Mouse (Mus musculus) gastrocnemius, adult 2 months (tissue): Measurements from ENCODE around the gene Dazap2. TPM values are rescaled to one million over a fixed set of nuclear protein-coding genes. Genes with fewer than 3 reads are reported as not detected.
A peak's percentile ranks its signal among the peaks of the same experiment; 100 is the strongest.
"Not testable (repeated sequence)": the region's sequence is repeated elsewhere in the genome, so short reads cannot be mapped to it uniquely, and the experiment has no call there.

Experiments
- DNase-seq: peaks from one replicate; pipeline ENCODE4 v3.0.0; 2022
- H3K27ac ChIP-seq: fragments of 200-600 bp; 2 replicates; pipeline ENCODE4 v1.8.1; 2022; ENCODE audit warnings: mild to moderate bottlenecking
- H3K4me3 ChIP-seq: fragments of 200-600 bp; 2 replicates; pipeline ENCODE4 v1.8.1; 2022; ENCODE audit warnings: mild to moderate bottlenecking, moderate library complexity
- CTCF ChIP-seq: fragments of 200-600 bp; IDR thresholded peaks from 2 replicates; pipeline ENCODE4 v1.8.1; 2022; ENCODE audit warnings: antibody characterized with exemption, mild to moderate bottlenecking, moderate library complexity
- intact Hi-C: fragments of 180-260 bp; cut with DNase I; formaldehyde crosslinking; loops from one replicate; pipeline ENCODE4 v1.15.1; 2025
- total RNA-seq, 2 experiments: library from RNA; stranded (reverse); gene quantifications; 2 replicates each; pipeline ENCODE4 v1.2.3; 2021

Gene Dazap2
- total RNA-seq, 2 experiments from 2014 or later, result 61.3 to 72.4 TPM

DNA sequence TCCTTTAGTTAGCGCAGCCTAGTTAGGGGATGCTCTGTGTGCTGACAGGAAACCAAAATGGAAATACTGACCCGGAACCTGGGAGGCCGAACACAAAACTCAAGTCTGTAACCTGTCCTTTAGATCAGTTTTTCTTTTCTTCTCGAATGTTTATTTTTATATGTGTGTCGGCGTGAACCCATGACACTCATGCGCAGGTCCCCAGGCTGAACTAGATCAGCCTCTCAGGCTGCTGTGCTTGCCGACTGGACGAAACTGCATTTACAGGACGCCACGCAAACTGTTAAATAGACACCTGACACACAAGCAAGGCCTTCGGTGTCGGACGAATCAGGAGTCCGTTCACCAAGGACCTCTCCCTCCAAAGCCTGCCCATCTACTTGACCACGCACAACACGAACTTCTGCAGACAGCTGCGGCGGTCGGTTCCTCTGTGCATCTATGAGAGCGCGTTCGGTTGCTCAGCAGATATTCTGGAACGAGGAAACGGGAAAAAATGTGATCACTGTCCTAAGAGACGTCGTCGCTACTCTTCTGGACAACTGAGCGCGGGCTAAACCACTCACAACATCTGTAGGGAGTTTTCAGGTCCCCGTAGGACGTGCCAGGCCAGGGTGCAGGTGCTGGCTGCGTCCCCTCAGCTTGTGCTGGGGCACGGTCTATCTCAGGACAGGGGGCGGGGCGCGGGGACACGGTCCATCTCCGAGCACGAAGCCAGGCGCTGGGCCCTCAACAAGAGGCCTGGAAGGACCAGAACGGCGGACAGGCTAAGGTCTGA lies 742 bp upstream of the Dazap2 start:
- H3K27ac ChIP-seq, result peak overlapping the region; percentile 100
- intact Hi-C loops, result loop anchor here (5.0 to 10.0 kb wide), 4 partner anchors 62 to 1460 kb away; partner anchors contain the start of genes Eif4b, Letmd1 and Tfcp2
- DNase-seq, result no peak
- no peak for TF ChIP-seq CTCF
- peak overlapping the region; percentile 90 for H3K4me3 ChIP-seq

DNA sequence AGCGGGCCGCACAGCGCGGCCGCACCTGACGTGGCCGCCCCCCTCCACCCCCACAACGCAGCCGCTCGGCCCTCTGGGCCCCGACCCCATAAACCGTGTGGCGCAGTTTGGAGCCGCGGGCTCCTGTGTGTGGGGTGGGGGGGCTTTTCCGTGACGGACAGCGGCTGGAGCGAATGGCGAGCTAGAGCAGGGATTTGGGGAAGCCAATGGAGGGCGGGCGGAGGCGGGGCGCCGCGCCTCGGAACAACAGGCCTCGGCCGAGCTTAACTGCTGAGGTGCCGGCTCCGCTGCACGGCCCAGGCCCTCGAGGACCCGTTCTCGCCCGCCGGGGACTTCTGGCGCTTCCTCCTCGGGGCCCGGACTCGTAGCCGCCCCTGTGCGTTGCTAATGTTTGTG lies 674 bp downstream of the Dazap2 start:
- no peak for TF ChIP-seq CTCF
- DNase-seq, result peak; percentile 96
- H3K4me3 ChIP-seq, result peak overlapping the region; percentile 90
- intact Hi-C loops, result loop anchor here (5.0 to 10.0 kb wide), 3 partner anchors 151 to 1459 kb away; partner anchors contain the start of genes Eif4b, Larp4 and Letmd1
- H3K27ac ChIP-seq, result peak overlapping the region; percentile 100

DNA sequence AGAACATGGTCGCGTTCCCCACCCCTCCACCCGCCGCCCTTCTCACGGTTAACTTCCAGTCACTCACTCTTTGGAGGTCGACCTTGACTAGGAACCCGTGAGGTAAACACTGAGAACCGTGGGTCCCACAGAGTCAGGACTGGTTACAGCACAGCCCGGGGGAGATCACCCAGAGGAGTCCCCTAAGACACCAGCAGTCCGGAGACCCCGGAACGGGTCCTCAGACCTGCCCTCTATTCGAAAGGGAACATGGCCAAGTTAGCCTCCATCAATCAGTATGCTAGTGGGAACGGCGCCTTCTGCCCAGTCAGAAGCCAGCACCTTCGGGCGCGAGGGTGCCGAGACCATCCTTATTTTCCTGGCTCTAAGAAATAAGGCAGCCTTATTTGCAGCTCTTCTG lies 1.1 kb downstream of the Dazap2 start:
- intact Hi-C loops, result loop anchor here (5.0 to 10.0 kb wide), 3 partner anchors 151 to 1459 kb away; partner anchors contain the start of genes Eif4b, Larp4 and Letmd1
- no peak for DNase-seq
- H3K27ac ChIP-seq, result peak overlapping the region; percentile 100
- H3K4me3 ChIP-seq, result peak overlapping the region; percentile 90
- no peak for TF ChIP-seq CTCF

DNA sequence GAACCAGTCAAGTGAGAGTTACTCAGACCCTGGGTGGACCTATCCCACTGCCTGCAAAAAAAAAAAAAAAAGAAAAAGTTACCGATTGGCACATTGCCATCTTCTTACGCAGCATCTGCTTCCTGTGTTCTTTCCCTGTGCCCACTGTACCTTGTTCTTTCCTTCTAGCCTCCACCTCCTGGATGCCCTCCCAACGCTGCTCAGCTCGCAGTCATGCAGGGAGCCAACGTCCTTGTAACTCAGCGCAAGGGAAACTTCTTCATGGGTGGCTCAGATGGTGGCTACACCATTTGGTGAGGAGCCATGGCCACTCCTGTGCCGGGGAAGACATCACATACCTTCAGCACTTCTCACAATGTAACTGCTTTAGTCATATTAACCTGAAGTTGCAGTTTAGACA lies 4.1 kb downstream of the Dazap2 start:
- no peak overlapping the region for H3K27ac ChIP-seq
- intact Hi-C loops, result loop anchor here (5.0 to 10.0 kb wide), 3 partner anchors 154 to 1456 kb away; partner anchors contain the start of genes Eif4b, Larp4 and Letmd1

DNA sequence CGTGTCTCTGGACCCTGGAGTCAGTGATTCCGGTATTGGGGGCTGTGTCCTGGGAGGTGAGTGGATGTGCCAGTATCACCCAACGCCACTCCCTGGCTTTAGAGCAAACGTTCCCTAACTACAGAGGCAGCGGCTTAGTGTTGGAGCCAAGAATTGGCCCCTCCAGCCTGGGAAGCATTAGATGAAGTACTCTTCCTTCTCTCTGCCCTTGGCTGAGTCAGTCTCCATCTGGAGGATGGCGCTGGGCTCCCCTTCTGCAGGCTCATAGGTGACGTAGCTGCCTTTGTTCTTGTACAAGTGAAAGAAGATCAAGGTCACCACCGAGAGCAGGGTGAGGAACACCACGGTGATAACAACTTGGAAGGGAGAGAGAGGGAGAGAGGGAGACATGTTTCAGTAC lies 6.5 kb downstream of the Dazap2 start:
- intact Hi-C loops, DNase-seq, H3K4me3 ChIP-seq: not testable (repeated sequence)
- H3K27ac ChIP-seq, result peak overlapping the region; percentile 55

More for the DNA sequence above, 4.1 kb downstream of the Dazap2 start:
- H3K4me3 ChIP-seq, result no peak overlapping the region
- TF ChIP-seq CTCF, result no peak
- no peak for DNase-seq

DNA sequence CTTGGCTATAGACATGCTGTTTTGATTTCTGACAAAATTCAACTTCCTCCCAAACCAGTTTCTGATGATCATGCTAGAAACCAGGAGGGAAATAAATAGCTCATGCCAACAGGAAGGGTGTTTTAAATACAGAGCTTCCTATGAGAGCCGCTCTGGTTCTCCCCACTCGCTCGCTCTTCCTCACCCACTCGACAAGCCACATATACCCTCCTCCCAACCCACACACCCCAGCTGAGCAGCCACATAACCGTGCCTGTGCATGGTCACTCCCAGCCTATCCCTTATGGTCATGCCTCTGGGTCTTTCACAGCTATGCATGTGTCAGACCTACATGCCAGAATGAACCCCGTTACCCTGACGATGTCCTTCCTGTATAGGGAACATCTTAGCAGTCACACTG lies 7.0 kb downstream of the Dazap2 start:
- DNase-seq, result no peak
- intact Hi-C loops, result no loop called here
- Histone ChIP-seq H3K4me3 (no peak overlapping the region), H3K27ac (peak overlapping the region; percentile 55)
- TF ChIP-seq CTCF, result no peak

DNA sequence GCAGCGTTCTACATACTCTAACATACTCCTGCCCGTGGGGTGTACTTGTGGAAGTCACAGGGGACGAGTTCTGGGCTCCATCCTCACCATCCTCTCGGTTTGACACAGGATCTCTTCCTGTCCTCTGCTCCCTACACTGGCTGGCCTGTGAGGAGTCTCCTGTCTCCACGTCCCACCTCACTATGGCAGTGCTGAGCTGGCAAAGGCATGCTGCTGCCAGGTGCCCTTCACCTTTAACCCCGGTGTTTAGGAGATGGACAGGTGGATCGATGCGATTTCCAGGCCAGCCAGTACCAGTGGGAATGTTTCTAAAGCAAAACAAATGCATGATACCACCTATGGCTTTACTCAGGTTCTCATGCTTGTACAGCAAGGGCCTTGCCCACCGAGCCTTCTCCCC lies 8.6 kb downstream of the Dazap2 start:
- no peak overlapping the region for H3K27ac ChIP-seq
- TF ChIP-seq CTCF, result no peak
- DNase-seq, result no peak
- H3K4me3 ChIP-seq, result no peak overlapping the region
- intact Hi-C loops, result no loop called here

DNA sequence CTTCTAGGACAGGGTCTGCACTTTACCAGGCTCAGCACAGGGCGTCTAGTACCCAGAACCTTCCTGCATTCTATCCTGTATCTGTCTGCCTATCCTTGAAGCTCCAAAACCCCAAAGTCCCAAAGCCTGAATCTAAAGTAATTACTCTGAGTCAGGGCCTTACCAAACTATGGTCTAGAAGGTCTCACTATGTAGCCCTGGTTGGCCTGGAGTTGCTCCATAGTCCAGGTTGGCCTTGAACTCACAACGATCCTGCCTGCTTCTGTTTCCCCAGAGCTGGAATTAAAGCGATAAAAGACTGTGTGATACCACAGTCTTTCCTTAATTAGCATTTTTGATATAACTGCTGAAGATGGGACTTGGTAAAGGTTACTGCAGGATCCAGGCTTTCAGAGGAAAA lies 9.3 kb downstream of the Dazap2 start:
- DNase-seq, result no peak
- no peak overlapping the region for H3K27ac ChIP-seq
- H3K4me3 ChIP-seq, result no peak overlapping the region
- TF ChIP-seq CTCF, result no peak
- intact Hi-C loops, result no loop called here

DNA sequence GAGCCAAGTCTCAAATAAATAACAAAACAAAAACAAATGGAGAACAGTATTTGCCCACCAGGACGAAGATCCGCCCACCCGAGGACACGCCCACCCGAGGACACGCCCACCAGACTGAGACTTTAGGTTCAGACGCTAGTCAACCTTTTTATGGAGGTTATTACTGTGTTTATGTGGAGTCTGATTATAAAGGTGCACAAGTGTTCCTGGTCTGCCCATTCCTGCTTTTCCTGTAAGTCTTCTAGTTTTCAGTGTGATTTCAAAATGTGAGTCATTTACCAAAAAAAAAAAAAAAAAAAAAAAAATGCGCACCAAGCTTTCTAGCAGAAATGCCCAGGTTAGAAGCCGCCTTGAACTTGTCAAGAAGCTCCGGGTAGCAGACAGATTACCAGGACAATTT lies 12.1 kb downstream of the Dazap2 start:
- H3K4me3 ChIP-seq, result no peak overlapping the region
- intact Hi-C loops, result no loop called here
- peak overlapping the region; percentile 46; the same call in 1 of the 2 replicates for H3K27ac ChIP-seq
- no peak for TF ChIP-seq CTCF
- DNase-seq, result no peak

DNA sequence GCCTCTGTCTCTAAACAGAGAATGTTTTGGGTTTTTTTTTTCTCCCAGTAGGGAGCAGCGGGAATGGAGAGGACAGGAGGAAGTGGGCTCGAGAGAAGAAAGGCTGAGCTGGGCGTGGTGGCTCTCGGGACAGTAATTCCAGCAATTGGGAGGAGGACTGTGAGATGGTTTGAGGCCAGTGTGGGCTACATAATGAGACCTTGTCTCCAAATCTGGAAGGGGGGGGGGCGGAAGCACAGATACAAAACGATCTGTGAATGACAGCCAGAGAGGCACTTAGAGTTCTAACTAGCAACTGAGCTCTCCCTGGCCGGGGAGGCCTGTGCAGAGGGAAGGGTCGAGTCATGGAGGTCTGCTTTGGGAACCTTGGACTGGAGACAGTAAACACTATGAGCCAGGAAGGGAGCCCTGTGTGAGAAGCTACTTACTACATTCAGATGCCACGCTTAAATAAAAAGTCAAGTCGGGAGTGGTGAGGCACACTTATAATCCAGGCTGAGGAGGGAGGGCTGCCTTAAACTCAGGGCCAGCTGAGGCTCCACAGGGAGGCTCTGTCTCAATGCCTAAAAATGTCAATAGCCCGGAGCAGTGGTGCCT lies 12.7 kb downstream of the Dazap2 start:
- Histone ChIP-seq H3K4me3 (no peak overlapping the region), H3K27ac (peak overlapping the region; percentile 46)
- TF ChIP-seq CTCF, result no peak
- intact Hi-C loops, result no loop called here
- DNase-seq, result no peak

DNA sequence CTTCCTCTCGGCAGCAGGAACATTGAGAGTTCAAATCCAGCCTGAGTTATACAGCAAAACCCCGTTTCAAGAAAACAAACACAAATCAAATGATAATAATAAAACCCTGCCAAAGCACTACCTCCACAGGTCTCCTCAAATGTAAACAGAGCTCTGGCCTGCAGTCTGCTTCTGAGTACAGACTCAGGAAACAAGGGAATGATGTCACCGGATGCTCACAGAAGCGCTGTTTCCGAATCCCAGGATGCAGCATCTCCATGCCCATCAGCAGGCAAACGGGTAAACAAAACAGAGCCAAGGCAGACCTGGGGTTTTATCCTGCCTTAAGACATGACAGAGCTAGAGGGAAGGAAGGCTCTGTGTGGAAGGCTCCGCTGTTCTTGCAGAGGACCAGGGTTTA lies 13.6 kb downstream of the Dazap2 start:
- no peak for TF ChIP-seq CTCF
- no peak for DNase-seq
- Histone ChIP-seq H3K4me3 (no peak overlapping the region), H3K27ac (no peak overlapping the region)
- intact Hi-C loops, result no loop called here

DNA sequence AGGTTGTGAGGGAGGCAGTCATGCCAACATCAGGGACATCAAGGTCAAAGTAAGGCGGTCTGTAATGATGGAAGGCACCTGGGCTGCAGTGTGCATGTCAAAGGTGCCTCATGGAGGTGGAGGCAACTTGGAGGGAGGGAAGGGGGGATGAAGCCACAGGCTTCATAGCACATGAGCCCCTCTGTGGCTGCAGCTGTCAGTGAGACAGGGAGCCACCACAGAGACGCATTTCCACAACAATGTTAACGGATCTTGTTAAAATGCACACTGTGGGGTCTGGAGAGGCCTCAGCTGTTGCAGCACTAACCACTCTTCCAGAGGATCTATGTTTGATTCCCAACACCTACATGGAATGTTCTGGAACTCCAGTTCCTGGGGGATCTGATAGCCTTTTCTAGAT lies 15.0 kb downstream of the Dazap2 start:
- H3K27ac ChIP-seq, result no peak overlapping the region
- no peak overlapping the region for H3K4me3 ChIP-seq
- intact Hi-C loops, result no loop called here
- DNase-seq, result no peak
- TF ChIP-seq CTCF, result no peak

DNA sequence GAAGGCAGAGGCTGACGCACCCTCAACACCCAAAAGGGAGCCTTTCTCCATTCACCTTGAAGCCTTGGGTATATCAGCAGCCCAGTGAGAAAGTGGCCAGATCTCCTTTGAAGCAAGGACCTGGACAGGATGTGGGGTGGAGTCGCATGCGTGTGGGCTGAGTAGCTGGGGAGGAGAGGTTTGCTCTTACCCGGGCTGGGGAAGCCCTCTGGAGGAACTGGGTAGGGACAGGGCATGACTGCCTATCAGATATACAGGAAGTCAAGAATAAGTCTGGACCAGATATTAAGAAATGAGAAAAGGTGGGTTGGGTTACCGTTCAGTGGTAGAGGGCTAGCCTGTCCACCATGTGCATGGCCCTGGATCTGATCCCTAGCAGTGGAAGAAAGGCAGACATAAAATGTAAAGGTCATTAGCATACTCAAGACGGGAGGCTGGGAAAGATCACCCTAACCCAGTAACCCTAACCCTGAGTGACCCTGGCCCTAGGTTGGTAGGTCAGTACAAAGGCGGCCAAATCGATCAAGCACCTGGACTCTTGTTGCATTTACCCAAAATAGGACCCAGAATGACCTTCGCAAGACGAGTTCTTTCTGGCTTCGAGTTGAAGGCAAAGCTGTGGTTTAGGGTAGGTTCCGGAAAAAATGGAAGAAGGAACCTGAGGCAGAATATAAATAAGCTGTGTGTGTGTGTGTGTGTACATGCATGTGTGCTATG lies 16.5 kb downstream of the Dazap2 start:
- no peak for DNase-seq
- intact Hi-C loops, result no loop called here
- no peak overlapping the region for H3K27ac ChIP-seq
- no peak for TF ChIP-seq CTCF
- H3K4me3 ChIP-seq, result no peak overlapping the region
